ENCODE assay signal across 8 mouse cellular contexts in genomic region chr11:62539089-62539890, GRCm38 (mm10). TPM values are rescaled to one million over a fixed set of nuclear protein-coding genes. Genes with fewer than 3 reads are reported as not detected.
A peak's percentile ranks its signal among the peaks of the same experiment; 100 is the strongest.
DNase-seq lines count a peak whose midpoint lies in the region; ATAC-seq and TF ChIP-seq lines count a peak whose summit lies in the region.

Gene Cenpv (minus strand): TSS chr11:62539261.

- H3K4me2 ChIP-seq in hindbrain, embryonic 15.5 days: peak within 1 kb of the TSS; percentile 86

- H3K4me3 ChIP-seq in gastrocnemius, adult 2 months: peak within 1 kb of the TSS; percentile 85
- H3K4me3 ChIP-seq in hindbrain, embryonic 15.5 days: peak within 1 kb of the TSS; percentile 78

- peak; percentile 84 for ATAC-seq in hindbrain, embryonic 15.5 days (ENCODE audit: low FRiP score, low read depth)

- no peaks in the 10 kb centered on the region for H3K27me3 ChIP-seq in hindbrain, embryonic 15.5 days

- H3K4me1 ChIP-seq in hindbrain, embryonic 15.5 days (replicated peaks): peaks cover 20% of the 10 kb centered on the region

- TF ChIP-seq CTCF in gastrocnemius, adult 2 months (IDR thresholded peaks at IDR 0.05): no peak

- WGBS in hindbrain, embryonic 15.5 days: 5% methylated on average over 53 of the region's 57 CpGs

- H3K9me3 ChIP-seq in hindbrain, embryonic 15.5 days: no peaks in the 10 kb centered on the region

- peak within 1 kb of the TSS; percentile 78 for H3K9ac ChIP-seq in hindbrain, embryonic 15.5 days

- intact Hi-C loops in gastrocnemius, adult 2 months (cut with DNase I): loop anchor here (2.0 kb wide), 2 partner anchors 36 to 82 kb away; partner anchors contain the start of gene Trpv2

- H3K27ac ChIP-seq in gastrocnemius, adult 2 months: peak within 1 kb of the TSS; percentile 87
- H3K27ac ChIP-seq in hindbrain, embryonic 15.5 days (replicated peaks): peak within 1 kb of the TSS; percentile 78

- DNase-seq in R1 (ENCODE audit: low read depth, low spot score): peak; percentile 85
- peak; percentile 84 to 85 for DNase-seq in cerebellum, postnatal 36 days
- peak; percentile 86 for DNase-seq in gastrocnemius, adult 2 months
- DNase-seq in layer of hippocampus, postnatal 36 days: peak; percentile 72 to 75
- DNase-seq in lung, postnatal 25 days (ENCODE audit: low spot score): peak; percentile 71
- peak; percentile 32 for DNase-seq in retina, adult 2 months (ENCODE audit: low read depth, low spot score)
- peak; percentile 88 for DNase-seq in thymus, postnatal 4 days

- H3K36me3 ChIP-seq in hindbrain, embryonic 15.5 days: no peaks in the 10 kb centered on the region

RNA-seq across cellular contexts. Expression of gene Cenpv, which starts in this region (rescaled TPM):
- 10 to 100 TPM; 19.2 to 24.3 TPM for total RNA-seq in gastrocnemius, adult 2 months (2021)
- 56.8 and 57.3 TPM in 2 replicates for polyA plus RNA-seq in hindbrain, embryonic 15.5 days (2015; fragmentation: Nextera tagmentation; extraction: Ambion mirVana)
- 10 to 100 TPM; 37.6 to 39.6 TPM for total RNA-seq in layer of hippocampus, postnatal 36 days (2021)

Comparison
In these comparisons a context has a peak if more than half of its experiments do, and no peak if none do; other contexts are left out.
1. Peak in every context shown above with its lines: DNase-seq, ATAC-seq, H3K4me3 ChIP-seq and H3K27ac ChIP-seq.
2. DNase-seq: peak in every context shown above with its lines; median percentile 88 in thymus, postnatal 4 days; 86 in gastrocnemius, adult 2 months; 85 in R1; 84 in cerebellum, postnatal 36 days; 74 in layer of hippocampus, postnatal 36 days; 71 in lung, postnatal 25 days; 32 in retina, adult 2 months.